Mouse (Mus musculus) MEL (cell line): Measurements from ENCODE around the gene Pxylp1. TPM values are rescaled to one million over a fixed set of nuclear protein-coding genes. Genes with fewer than 3 reads are reported as not detected.

Source experiments
- DNase-seq: peaks from one replicate; pipeline ENCODE4 v3.0.0; 2011; ENCODE audit warnings: low read depth, low spot score
- H3K27ac ChIP-seq: 2 replicates; pipeline ENCODE4 v1.5.1; 2012; ENCODE audit warnings: low read depth, mild to moderate bottlenecking, control low read depth, low read length, moderate library complexity; ENCODE audit not compliant: control insufficient read depth
- H3K27me3 ChIP-seq, 2 experiments: fragments of 150-350 bp in 1 of 2; sonication (generic) in 1 of 2; 2 replicates each; pipeline ENCODE4 v1.6.1; 2012; ENCODE audit warnings: low read length in 2 of 2, mild to moderate bottlenecking in 2 of 2, improper control_type of control experiment in 1 of 2, moderate library complexity in 1 of 2; ENCODE audit not compliant: insufficient read depth in 2 of 2, control insufficient read depth in 1 of 2
- H3K36me3 ChIP-seq, 2 experiments: 2 replicates each; pipeline ENCODE4 v1.6.1; 2012 to 2014; ENCODE audit warnings: low read length in 2 of 2, improper control_type of control experiment in 1 of 2, inconsistent platforms in 1 of 2, mild to moderate bottlenecking in 1 of 2; ENCODE audit not compliant: insufficient read depth in 2 of 2, control insufficient read depth in 1 of 2
- H3K4me1 ChIP-seq, 2 experiments: fragments of 150-350 bp in 1 of 2; sonication (generic) in 1 of 2; 2 replicates each; pipeline ENCODE4 v1.6.1; 2012; ENCODE audit warnings: low read length in 2 of 2, improper control_type of control experiment in 1 of 2, mild to moderate bottlenecking in 1 of 2; ENCODE audit not compliant: insufficient read depth in 2 of 2, control insufficient read depth in 1 of 2
- H3K4me3 ChIP-seq, 2 experiments: fragments of 150-350 bp in 1 of 2; sonication (generic) in 1 of 2; 2 replicates each; pipeline ENCODE4 v1.5.1; 2012; ENCODE audit warnings: low read depth in 2 of 2, low read length in 2 of 2, mild to moderate bottlenecking in 2 of 2, moderate library complexity in 2 of 2, control low read depth in 1 of 2, improper control_type of control experiment in 1 of 2; ENCODE audit not compliant: control insufficient read depth in 1 of 2, insufficient read depth in 1 of 2
- H3K79me2 ChIP-seq: 2 replicates; pipeline ENCODE4 v1.6.1; 2012; ENCODE audit warnings: mild to moderate bottlenecking, low read length, moderate library complexity; ENCODE audit not compliant: control insufficient read depth, poor library complexity, insufficient read depth
- H3K9ac ChIP-seq: 2 replicates; pipeline ENCODE4 v1.6.1; 2012; ENCODE audit warnings: low read depth, mild to moderate bottlenecking, control low read depth, low read length, moderate library complexity; ENCODE audit not compliant: control insufficient read depth, poor library complexity, severe bottlenecking
- H3K9me3 ChIP-seq: fragments of 150-350 bp; sonication (generic); replicated peaks from 2 replicates; pipeline ENCODE4 v1.6.1; 2012; ENCODE audit warnings: mild to moderate bottlenecking, low read length, improper control_type of control experiment, moderate library complexity; ENCODE audit not compliant: insufficient read depth
- BHLHE40 ChIP-seq: IDR thresholded peaks from 2 replicates; pipeline ENCODE4 v1.6.1; 2012; ENCODE audit warnings: low read depth, mild to moderate bottlenecking, inconsistent platforms, low read length, improper control_type of control experiment, borderline replicate concordance
- CHD1 ChIP-seq: IDR thresholded peaks from 2 replicates; pipeline ENCODE4 v1.6.1; 2012; ENCODE audit warnings: low read depth, mild to moderate bottlenecking, inconsistent platforms, low read length, improper control_type of control experiment
- CTCF ChIP-seq, 3 experiments: IDR thresholded peaks in 2 of 3; conservative IDR thresholded peaks in 1 of 3; 2 replicates each; pipeline ENCODE4 v1.5.1; 2011 to 2012; ENCODE audit warnings: low read length in 3 of 3, low read depth in 2 of 3, mild to moderate bottlenecking in 2 of 3, improper control_type of control experiment in 1 of 3, inconsistent platforms in 1 of 3, mixed read lengths in 1 of 3, moderate library complexity in 1 of 3; ENCODE audit not compliant: control insufficient read depth in 1 of 3, insufficient read depth in 1 of 3, poor library complexity in 1 of 3, severe bottlenecking in 1 of 3
- ELF1 ChIP-seq: IDR thresholded peaks from 2 replicates; pipeline ENCODE4 v1.6.1; 2014; ENCODE audit warnings: low read depth, mild to moderate bottlenecking, inconsistent platforms, low read length, improper control_type of control experiment, moderate library complexity
- EP300 ChIP-seq, 2 experiments: IDR thresholded peaks; 2 replicates each; pipeline ENCODE4 v1.6.1; 2011; ENCODE audit warnings: improper control_type of control experiment in 2 of 2, low read length in 2 of 2, low read depth in 1 of 2, mild to moderate bottlenecking in 1 of 2
- ETS1 ChIP-seq: IDR thresholded peaks from 2 replicates; pipeline ENCODE4 v1.6.1; 2012; ENCODE audit warnings: low read depth, mild to moderate bottlenecking, inconsistent platforms, low read length, improper control_type of control experiment, moderate library complexity
- GABPA ChIP-seq: IDR thresholded peaks from 2 replicates; pipeline ENCODE4 v1.6.1; 2012; ENCODE audit warnings: low read depth, mild to moderate bottlenecking, inconsistent platforms, low read length, improper control_type of control experiment, moderate library complexity
- GATA1 ChIP-seq: IDR thresholded peaks from 2 replicates; pipeline ENCODE4 v1.6.1; 2011; ENCODE audit warnings: low read depth, low read length, improper control_type of control experiment
- HCFC1 ChIP-seq: IDR thresholded peaks from 2 replicates; pipeline ENCODE4 v1.6.1; 2012; ENCODE audit warnings: low read depth, mild to moderate bottlenecking, inconsistent platforms, low read length, improper control_type of control experiment, moderate library complexity
- JUND ChIP-seq: IDR thresholded peaks from 2 replicates; pipeline ENCODE4 v1.6.1; 2011; ENCODE audit warnings: low read depth, mild to moderate bottlenecking, improper control_type of control experiment, low read length
- KAT2A ChIP-seq: conservative IDR thresholded peaks from 2 replicates; pipeline ENCODE4 v1.6.1; 2012; ENCODE audit warnings: low read depth, low read length, improper control_type of control experiment, inconsistent platforms
- MAFK ChIP-seq: IDR thresholded peaks from 2 replicates; pipeline ENCODE4 v1.6.1; 2011; ENCODE audit warnings: low read depth, mild to moderate bottlenecking, low read length, improper control_type of control experiment, borderline replicate concordance
- MAX ChIP-seq: IDR thresholded peaks from 2 replicates; pipeline ENCODE4 v1.6.1; 2011; ENCODE audit warnings: low read length, improper control_type of control experiment
- MAZ ChIP-seq: IDR thresholded peaks from 2 replicates; pipeline ENCODE4 v1.6.1; 2012; ENCODE audit warnings: low read depth, mild to moderate bottlenecking, inconsistent platforms, low read length, improper control_type of control experiment
- MEF2A ChIP-seq: IDR thresholded peaks from 2 replicates; pipeline ENCODE4 v1.6.1; 2014; ENCODE audit warnings: low read depth, mild to moderate bottlenecking, inconsistent platforms, low read length, improper control_type of control experiment; ENCODE audit not compliant: poor library complexity, insufficient replicate concordance, severe bottlenecking; ENCODE audit errors: extremely low read depth
- MXI1 ChIP-seq: IDR thresholded peaks from 2 replicates; pipeline ENCODE4 v1.6.1; 2011; ENCODE audit warnings: mild to moderate bottlenecking, low read depth, low read length, improper control_type of control experiment
- NELFE ChIP-seq: IDR thresholded peaks from 2 replicates; pipeline ENCODE4 v1.6.1; 2011; ENCODE audit warnings: low read depth, low read length, improper control_type of control experiment
- NRF1 ChIP-seq: IDR thresholded peaks from 2 replicates; pipeline ENCODE4 v1.6.1; 2014; ENCODE audit warnings: low read depth, mild to moderate bottlenecking, inconsistent platforms, low read length, improper control_type of control experiment, moderate library complexity; ENCODE audit not compliant: poor library complexity, insufficient read depth, severe bottlenecking
- POLR2A ChIP-seq, 2 experiments: IDR thresholded peaks; 2 replicates each; pipeline ENCODE4 v1.6.1; 2011 to 2012; ENCODE audit warnings: low read length in 2 of 2, mild to moderate bottlenecking in 2 of 2, control low read depth in 1 of 2, improper control_type of control experiment in 1 of 2, low read depth in 1 of 2, moderate library complexity in 1 of 2; ENCODE audit not compliant: control insufficient read depth in 1 of 2, insufficient read depth in 1 of 2, poor library complexity in 1 of 2
- POLR2AphosphoS5 ChIP-seq: IDR thresholded peaks from 2 replicates; pipeline ENCODE4 v1.6.1; 2012; ENCODE audit warnings: low read depth, borderline replicate concordance, mild to moderate bottlenecking, inconsistent platforms, low read length, moderate library complexity, mixed read lengths
- SIN3A ChIP-seq: IDR thresholded peaks from 2 replicates; pipeline ENCODE4 v1.6.1; 2012; ENCODE audit warnings: low read length, improper control_type of control experiment, inconsistent platforms
- SMC3 ChIP-seq: IDR thresholded peaks from 2 replicates; pipeline ENCODE4 v1.6.1; 2011; ENCODE audit warnings: low read depth, low read length, improper control_type of control experiment
- TAL1 ChIP-seq: IDR thresholded peaks from 2 replicates; pipeline ENCODE4 v1.6.1; 2012; ENCODE audit warnings: mild to moderate bottlenecking, inconsistent platforms, low read length, moderate library complexity, mixed read lengths
- TBP ChIP-seq: IDR thresholded peaks from 2 replicates; pipeline ENCODE4 v1.8.0; 2011; ENCODE audit warnings: low read depth, low read length, improper control_type of control experiment
- TCF12 ChIP-seq: IDR thresholded peaks from 2 replicates; pipeline ENCODE4 v1.6.1; 2014; ENCODE audit warnings: low read depth, mild to moderate bottlenecking, inconsistent platforms, low read length, improper control_type of control experiment, moderate library complexity
- USF2 ChIP-seq, 2 experiments: IDR thresholded peaks; 2 replicates each; pipeline ENCODE4 v1.6.1; 2011 to 2012; ENCODE audit warnings: improper control_type of control experiment in 2 of 2, low read length in 2 of 2, borderline replicate concordance in 1 of 2, inconsistent platforms in 1 of 2, low read depth in 1 of 2, mild to moderate bottlenecking in 1 of 2; ENCODE audit not compliant: insufficient read depth in 1 of 2
- ZC3H11A ChIP-seq: IDR thresholded peaks from 2 replicates; pipeline ENCODE4 v1.6.1; 2012; ENCODE audit warnings: low read depth, mild to moderate bottlenecking, inconsistent platforms, low read length, improper control_type of control experiment
- ZMIZ1 ChIP-seq: IDR thresholded peaks from 2 replicates; pipeline ENCODE4 v1.6.1; 2012; ENCODE audit warnings: low read depth, mild to moderate bottlenecking, inconsistent platforms, low read length, improper control_type of control experiment, moderate library complexity
- polyA plus RNA-seq, 2 experiments: library from polyadenylated mRNA; stranded (reverse) in 1 of 2; unstranded in 1 of 2; fragments of >175 nt in 1 of 2; fragments of >200 nt in 1 of 2; gene quantifications; 2 replicates each; pipeline versions ENCODE4 v1.2.1 to v1.2.4; 2012; ENCODE audit warnings: low replicate concordance in 2 of 2, low read depth in 1 of 2; ENCODE audit not compliant: insufficient read length in 2 of 2, insufficient read depth in 1 of 2, missing spikeins in 1 of 2
- total RNA-seq: library from RNA; depleted of rRNA; stranded (reverse); fragments of 300-350 nt; gene quantifications from 2 replicates; pipeline ENCODE4 v1.2.3, GENCODE M21; 2012

The Pxylp1 gene
- total and polyA plus RNA-seq, 3 experiments = 5.7 to 9.9 TPM; not detected in 1

- Histone ChIP-seq H3K27ac (no peak overlapping the region), H3K36me3 (no peaks in the 10 kb centered on the region), H3K9ac (no peak overlapping the region), H3K4me1 (no peaks in the 10 kb centered on the region), H3K9me3 (no peaks in the 10 kb centered on the region), H3K27me3 (no peaks in the 10 kb centered on the region), H3K79me2 (no peaks in the 10 kb centered on the region), H3K4me3 (no peak overlapping the region)
- DNase-seq = no peak
- no peak for TF ChIP-seq NRF1
- no peak for TF ChIP-seq HCFC1
- no peak for TF ChIP-seq KAT2A
- TF ChIP-seq ZC3H11A = no peak
- TF ChIP-seq POLR2A (IDR thresholded peaks at IDR 0.05; ENCODE audit: control insufficient read depth in 1 of 2, insufficient read depth in 1 of 2, low read depth in 1 of 2, low read length in 2 of 2, poor library complexity in 1 of 2) = no peak
- no peak for TF ChIP-seq TBP
- TF ChIP-seq JUND = no peak
- no peak for TF ChIP-seq GABPA
- TF ChIP-seq SIN3A = no peak
- TF ChIP-seq EP300 (IDR thresholded peaks at IDR 0.05; ENCODE audit: low read depth in 1 of 2, low read length in 2 of 2) = no peak
- TF ChIP-seq SMC3 = no peak
- TF ChIP-seq MXI1 = no peak
- no peak for TF ChIP-seq NELFE
- no peak for TF ChIP-seq USF2 (IDR thresholded peaks at IDR 0.05; ENCODE audit: borderline replicate concordance in 1 of 2, insufficient read depth in 1 of 2, low read depth in 1 of 2, low read length in 2 of 2)
- TF ChIP-seq MAZ = no peak
Observed at GRCm38 (mm10) chr9:96881901-96882300, 10.6 kb downstream of the Pxylp1 start.

- H3K9ac ChIP-seq = no peak overlapping the region
- no peak overlapping the region for H3K4me3 ChIP-seq
- no peak for TF ChIP-seq MEF2A
- TF ChIP-seq USF2 (IDR thresholded peaks at IDR 0.05; ENCODE audit: borderline replicate concordance in 1 of 2, insufficient read depth in 1 of 2, low read depth in 1 of 2, low read length in 2 of 2) = no peak
- TF ChIP-seq BHLHE40 = no peak
- TF ChIP-seq KAT2A = no peak
- TF ChIP-seq MAFK = no peak
- no peak for TF ChIP-seq POLR2A (IDR thresholded peaks at IDR 0.05; ENCODE audit: control insufficient read depth in 1 of 2, insufficient read depth in 1 of 2, low read depth in 1 of 2, low read length in 2 of 2, poor library complexity in 1 of 2)
- no peak for TF ChIP-seq ZMIZ1
- TF ChIP-seq ELF1 = no peak
- no peak for TF ChIP-seq CTCF (IDR thresholded peaks at IDR 0.05 in 2 of 3, conservative IDR thresholded peaks at IDR 0.05 in 1 of 3; ENCODE audit: control insufficient read depth in 1 of 3, insufficient read depth in 1 of 3, low read depth in 2 of 3, low read length in 3 of 3, poor library complexity in 1 of 3, severe bottlenecking in 1 of 3)
- TF ChIP-seq MAX = no peak
- TF ChIP-seq TCF12 = no peak
- TF ChIP-seq CHD1 = no peak
- TF ChIP-seq ETS1 = no peak
- TF ChIP-seq TAL1 = no peak
- TF ChIP-seq JUND = no peak
- TF ChIP-seq GATA1 = no peak
- no peak for TF ChIP-seq POLR2AphosphoS5
- TF ChIP-seq, all 39 proteins: peak for 0
Observed at GRCm38 (mm10) chr9:96879024-96879423, 13.4 kb downstream of the Pxylp1 start.

More at GRCm38 (mm10) chr9:96879024-96879423, 13.4 kb downstream of the Pxylp1 start:
- no peak for DNase-seq
- Histone ChIP-seq H3K27ac (no peak overlapping the region), H3K27me3 (no peaks in the 10 kb centered on the region), H3K9me3 (no peaks in the 10 kb centered on the region), H3K79me2 (no peaks in the 10 kb centered on the region), H3K4me1 (no peaks in the 10 kb centered on the region), H3K36me3 (no peaks in the 10 kb centered on the region)
